Mouse (Mus musculus) limb, embryonic 14.5 days (tissue): Measurements from ENCODE around the gene Pak3. TPM values are rescaled to one million over a fixed set of nuclear protein-coding genes. Genes with fewer than 3 reads are reported as not detected.

Experiments used
- ATAC-seq: fragments of 200-750 bp; cut with Nextera tagmentation; 2 replicates; pipeline ENCODE4 v1.8.0; 2017; ENCODE audit warnings: low read depth, moderate number of reproducible peaks, moderate TSS enrichment; ENCODE audit not compliant: low FRiP score
- DNase-seq: peaks from one replicate; pipeline ENCODE4 v3.0.0-alpha.2; 2015; ENCODE audit warnings: low spot score
- H3K27ac ChIP-seq: fragments of 300-500 bp; sonication (generic); replicated peaks from 2 replicates; pipeline ENCODE4 v1.5.1; 2014; ENCODE audit warnings: low read depth, mild to moderate bottlenecking, low read length, moderate library complexity, mixed read lengths
- H3K27me3 ChIP-seq: fragments of 300-500 bp; sonication (generic); 2 replicates; pipeline ENCODE4 v1.6.1; 2014; ENCODE audit warnings: low read length, mixed read lengths; ENCODE audit not compliant: control insufficient read depth, insufficient read depth
- H3K36me3 ChIP-seq: fragments of 300-500 bp; sonication (generic); 2 replicates; pipeline ENCODE4 v1.6.1; 2014; ENCODE audit warnings: mild to moderate bottlenecking, low read length, moderate library complexity, mixed read lengths; ENCODE audit not compliant: control insufficient read depth, insufficient read depth
- H3K4me1 ChIP-seq: fragments of 300-500 bp; sonication (generic); 2 replicates; pipeline ENCODE4 v1.6.1; 2014; ENCODE audit warnings: antibody characterized with exemption, low read length, mixed read lengths; ENCODE audit not compliant: control insufficient read depth, insufficient read depth
- H3K4me2 ChIP-seq: fragments of 300-500 bp; sonication (generic); replicated peaks from 2 replicates; pipeline ENCODE4 v1.6.1; 2014; ENCODE audit warnings: low read depth, mild to moderate bottlenecking, low read length, moderate library complexity; ENCODE audit not compliant: severe bottlenecking
- H3K4me3 ChIP-seq: fragments of 300-500 bp; sonication (generic); replicated peaks from 2 replicates; pipeline ENCODE4 v1.5.1; 2014; ENCODE audit warnings: low read length
- H3K9ac ChIP-seq: fragments of 300-500 bp; sonication (generic); 2 replicates; pipeline ENCODE4 v1.6.1; 2014; ENCODE audit warnings: mild to moderate bottlenecking, low read depth, low read length, moderate library complexity; ENCODE audit not compliant: severe bottlenecking
- H3K9me3 ChIP-seq: fragments of 300-500 bp; sonication (generic); 2 replicates; pipeline ENCODE4 v1.6.1; 2016; ENCODE audit warnings: low read length; ENCODE audit not compliant: control insufficient read depth
- POLR2A ChIP-seq: fragments of 200-500 bp; IDR thresholded peaks from 2 replicates; pipeline ENCODE4 v1.8.0; 2012; ENCODE audit warnings: inconsistent platforms, mild to moderate bottlenecking, moderate library complexity, borderline replicate concordance; ENCODE audit not compliant: insufficient read depth, insufficient read length; ENCODE audit errors: extremely low read depth
- WGBS: fragments of 180-500 bp; shearing (Covaris S2); extraction: QIAGEN DNeasy Blood & Tissue Kit; methylation state at CpG from one replicate; pipeline ENCODE4 v1.1.7; 2014; 5-methylcytosine and 5-hydroxymethylcytosine counted together
- polyA plus RNA-seq, 2 experiments: library from polyadenylated mRNA; depleted of rRNA in 1 of 2; stranded (reverse) in 1 of 2; unstranded in 1 of 2; fragments of >200 nt; fragmentation: Nextera tagmentation in 1 of 2; extraction: Ambion mirVana in 1 of 2; gene quantifications; 2 replicates each; pipeline versions ENCODE4 v1.2.1 to v1.2.3; 2012 to 2014

The Pak3 gene
- polyA plus RNA-seq, 2 experiments: 3.4 to 17.7 TPM

DNA sequence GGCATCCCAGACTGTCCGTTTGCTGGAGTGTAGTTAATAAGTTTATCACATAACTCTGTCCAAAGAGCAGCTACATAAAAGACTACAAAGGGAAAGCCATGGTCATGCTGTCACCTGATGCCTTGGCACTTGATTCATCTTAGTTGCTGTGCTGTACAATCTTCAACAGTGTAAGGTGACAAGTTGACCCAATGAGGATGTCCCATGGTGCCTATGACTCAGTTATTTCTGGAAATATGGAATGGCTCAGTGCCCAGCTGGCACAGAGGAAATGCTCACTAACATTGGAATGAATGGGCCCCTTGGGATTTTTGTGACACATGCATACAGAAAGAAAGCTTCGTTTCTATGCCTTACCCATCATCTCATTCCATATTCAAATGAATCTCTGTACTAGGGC lies 55.3 kb downstream of the Pak3 start:
- Histone ChIP-seq H3K27me3 (no peaks in the 10 kb centered on the region; the same call in 1 of the 2 replicates), H3K4me2 (no peak overlapping the region), H3K9ac (no peak overlapping the region), H3K27ac (no peak overlapping the region), H3K4me3 (no peak overlapping the region), H3K36me3 (no peaks in the 10 kb centered on the region), H3K9me3 (no peaks in the 10 kb centered on the region), H3K4me1 (no peaks in the 10 kb centered on the region)
- DNase-seq (no peak), ATAC-seq (no peak)
- no peak for TF ChIP-seq POLR2A
- 48% methylated on average over 2 of the region's 2 CpGs for WGBS

DNA sequence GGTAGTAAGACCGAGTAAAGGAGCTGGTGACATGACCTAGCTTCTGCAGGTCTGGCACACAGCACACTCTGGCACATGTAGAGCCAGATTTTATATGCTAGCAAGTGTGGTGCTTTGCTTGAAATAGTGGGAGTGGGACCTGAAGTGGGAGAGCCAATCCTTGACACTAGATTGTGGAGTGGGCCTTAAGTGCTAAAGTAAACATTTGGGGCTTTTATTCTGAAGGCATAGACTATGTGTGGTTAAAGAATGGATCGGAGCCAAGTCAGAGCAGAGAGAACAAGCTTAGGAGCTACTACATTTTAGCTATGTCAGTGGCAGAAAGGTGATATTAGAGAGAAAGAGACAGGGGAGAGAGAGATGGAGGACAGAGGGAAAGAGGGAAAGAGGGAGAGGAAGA lies 61.5 kb downstream of the Pak3 start:
- Histone ChIP-seq H3K36me3 (no peaks in the 10 kb centered on the region), H3K9me3 (no peaks in the 10 kb centered on the region), H3K27ac (no peak overlapping the region), H3K4me3 (no peak overlapping the region), H3K9ac (no peak overlapping the region), H3K4me1 (no peaks in the 10 kb centered on the region), H3K4me2 (no peak overlapping the region), H3K27me3 (no peaks in the 10 kb centered on the region; the same call in 1 of the 2 replicates)
- no peak for TF ChIP-seq POLR2A
- whole genome bisulfite sequencing: 76% methylated on average over 2 of the region's 2 CpGs
- ATAC-seq (no peak), DNase-seq (no peak)

DNA sequence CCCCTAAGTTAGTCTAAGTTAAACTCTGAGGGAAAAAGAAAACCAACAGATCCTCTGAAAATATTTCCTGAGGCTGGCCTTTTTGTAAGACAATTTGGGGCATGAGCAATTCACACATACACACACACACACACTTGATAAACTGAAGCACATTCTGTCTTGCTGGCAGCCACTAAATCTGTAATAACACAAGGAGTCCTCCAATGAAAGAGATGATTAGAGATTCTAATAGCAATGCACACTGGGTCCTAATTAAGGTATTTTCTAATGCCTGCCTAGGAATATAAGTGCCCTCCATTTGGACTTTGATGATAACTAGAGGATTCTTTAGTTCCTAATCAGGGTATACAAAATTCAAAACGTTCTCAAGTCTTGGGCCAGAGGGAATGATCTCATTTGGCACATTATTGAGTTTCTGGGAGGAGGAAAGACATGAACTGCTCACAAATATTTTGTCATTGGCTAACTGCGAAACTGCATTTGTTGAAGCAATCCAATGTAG lies 62.1 kb downstream of the Pak3 start:
- DNase-seq: no peak
- Histone ChIP-seq H3K9ac (no peak overlapping the region), H3K4me2 (no peak overlapping the region), H3K9me3 (no peaks in the 10 kb centered on the region), H3K4me3 (no peak overlapping the region), H3K27me3 (no peaks in the 10 kb centered on the region; the same call in 1 of the 2 replicates), H3K36me3 (no peaks in the 10 kb centered on the region), H3K27ac (no peak overlapping the region), H3K4me1 (no peaks in the 10 kb centered on the region)
- 62% methylated on average over 2 of the region's 2 CpGs for WGBS
- ATAC-seq: no peak
- TF ChIP-seq POLR2A: no peak

DNA sequence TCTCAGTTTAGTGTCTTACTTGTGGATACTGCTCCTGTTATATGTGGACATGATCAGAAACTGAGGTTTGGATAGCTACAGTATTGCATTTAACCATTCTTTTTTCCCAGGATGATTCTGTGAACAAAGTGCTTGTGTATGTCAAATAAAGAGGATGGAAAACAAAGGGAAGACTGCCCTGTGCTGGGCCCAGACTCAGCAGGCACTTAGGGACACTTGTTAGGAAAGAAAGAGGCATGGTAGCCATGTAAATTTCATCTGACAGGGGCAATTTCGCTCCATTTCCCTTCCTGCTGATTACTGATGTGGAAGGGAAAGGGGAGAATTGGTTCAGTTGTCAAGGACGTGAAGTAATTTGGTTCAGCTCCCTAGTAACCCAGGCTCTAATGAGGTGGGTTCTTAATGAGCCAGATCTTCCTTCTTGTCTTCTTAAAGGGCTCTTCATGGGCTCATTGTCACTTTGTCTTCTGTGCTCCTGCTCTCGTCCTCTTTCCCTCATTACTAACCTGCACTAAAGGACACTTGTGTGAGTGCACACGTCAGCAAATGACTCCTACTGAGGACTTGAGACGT lies 88.6 kb downstream of the Pak3 start:
- Histone ChIP-seq H3K9ac (no peak overlapping the region), H3K4me3 (no peak overlapping the region), H3K27ac (no peak overlapping the region), H3K9me3 (no peaks in the 10 kb centered on the region), H3K4me2 (no peak overlapping the region), H3K36me3 (no peaks in the 10 kb centered on the region), H3K27me3 (no peaks in the 10 kb centered on the region; the same call in 1 of the 2 replicates), H3K4me1 (no peaks in the 10 kb centered on the region)
- DNase-seq (no peak), ATAC-seq (no peak)
- 65% methylated on average over 5 of the region's 5 CpGs for WGBS
- no peak for TF ChIP-seq POLR2A

DNA sequence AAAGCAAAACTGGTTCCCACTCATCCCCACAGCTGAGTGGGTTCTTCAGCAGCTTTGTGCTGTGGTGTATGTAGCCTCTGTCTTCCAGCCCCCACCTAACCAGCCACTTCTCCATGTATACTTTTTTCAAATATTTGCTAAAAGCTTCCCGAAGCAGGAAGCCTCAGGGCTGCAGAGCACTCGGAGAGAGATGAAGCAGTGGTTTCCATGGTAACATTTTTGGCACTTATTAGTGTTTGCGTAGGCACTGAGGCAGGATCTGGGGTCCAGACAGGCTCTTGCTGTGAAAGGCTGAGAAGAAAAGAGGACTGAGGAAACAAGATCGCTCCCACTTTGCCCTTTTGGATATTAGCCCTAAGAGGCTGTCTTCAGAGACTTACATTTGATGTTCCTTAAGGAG lies 100.3 kb downstream of the Pak3 start:
- Histone ChIP-seq H3K4me3 (no peak overlapping the region), H3K27ac (no peak overlapping the region), H3K36me3 (no peaks in the 10 kb centered on the region), H3K4me2 (no peak overlapping the region), H3K9ac (no peak overlapping the region), H3K27me3 (no peaks in the 10 kb centered on the region), H3K4me1 (no peaks in the 10 kb centered on the region), H3K9me3 (no peaks in the 10 kb centered on the region)
- TF ChIP-seq POLR2A: no peak
- 42% methylated on average over 4 of the region's 4 CpGs for WGBS
- ATAC-seq (no peak), DNase-seq (peak; percentile 35)
